Mouse (Mus musculus): ENCODE data around the gene Olfr224.

DNA sequence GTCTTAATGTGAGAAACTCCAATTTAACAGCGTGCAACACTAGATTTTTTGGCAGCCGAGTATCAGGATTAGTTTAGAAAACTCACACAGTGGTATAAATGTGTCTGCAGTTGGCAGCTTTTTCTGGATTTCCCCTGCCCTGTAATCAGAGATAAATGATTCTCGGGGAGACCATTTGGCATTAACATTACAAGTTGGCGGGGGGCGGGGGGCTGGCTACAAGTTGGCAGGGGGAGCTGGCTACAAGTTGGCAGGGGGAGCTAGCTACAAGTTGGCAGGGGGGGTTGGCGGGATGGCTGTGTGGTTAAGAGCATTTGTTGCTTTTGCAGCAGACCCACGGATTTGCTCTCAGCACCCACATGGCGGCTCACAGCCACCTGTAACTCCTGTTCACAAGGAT, 8.3 kb upstream of the Olfr224 start:
- TF ChIP-seq CTCF (IDR thresholded peaks at IDR 0.05; ENCODE audit: borderline replicate concordance, extremely low read depth, insufficient read depth, insufficient read length) = no peak
- no peak for TF ChIP-seq POLR2A (IDR thresholded peaks at IDR 0.05; ENCODE audit: borderline replicate concordance, extremely low read depth, insufficient read depth, insufficient read length, poor library complexity, severe bottlenecking)

Measured in brain, embryonic 14.5 days (tissue).